Mouse (Mus musculus): Measurements from ENCODE around the gene Stpg1.

- no peak for TF ChIP-seq CTCF (IDR thresholded peaks at IDR 0.05; ENCODE audit: low read depth)
- no peak for TF ChIP-seq EP300 (IDR thresholded peaks at IDR 0.05; ENCODE audit: low read depth)
Measured at GRCm38 (mm10) chr4:135453164-135453563, 41.4 kb upstream of the Stpg1 start.
